Mouse (Mus musculus) C2C12 (cell line): ENCODE results near the gene Efcab11.

Experiments
- CEBPB ChIP-seq: IDR thresholded peaks from one replicate; pipeline ENCODE4 v1.6.1; 2011; ENCODE audit warnings: low read depth, mild to moderate bottlenecking, control low read depth, moderate library complexity
- CTCF ChIP-seq: IDR thresholded peaks from one replicate; pipeline ENCODE4 v1.5.1; 2011; ENCODE audit not compliant: control insufficient read depth, insufficient read depth, insufficient read length
- FOSL1 ChIP-seq: IDR thresholded peaks from one replicate; pipeline ENCODE4 v1.8.0; 2011; ENCODE audit warnings: mild to moderate bottlenecking, low read length; ENCODE audit not compliant: poor library complexity, insufficient read depth, severe bottlenecking
- MAX ChIP-seq: IDR thresholded peaks from one replicate; pipeline ENCODE4 v1.6.1; 2011; ENCODE audit warnings: mild to moderate bottlenecking, control low read depth
- MYOD1 ChIP-seq: IDR thresholded peaks from one replicate; pipeline ENCODE4 v1.6.1; 2011; ENCODE audit warnings: low read depth; ENCODE audit not compliant: control insufficient read depth, insufficient read length
- MYOG ChIP-seq: IDR thresholded peaks from one replicate; pipeline ENCODE4 v1.6.1; 2011; ENCODE audit not compliant: control insufficient read depth, insufficient read length; ENCODE audit errors: extremely low read depth
- USF1 ChIP-seq: IDR thresholded peaks from one replicate; pipeline ENCODE4 v1.6.1; 2011; ENCODE audit warnings: low read depth, mild to moderate bottlenecking, control low read depth, moderate library complexity

- no peak for TF ChIP-seq MYOD1
- TF ChIP-seq CTCF: no peak
- no peak for TF ChIP-seq FOSL1
- no peak for TF ChIP-seq USF1
- TF ChIP-seq MYOG: no peak
- no peak for TF ChIP-seq MAX
- TF ChIP-seq CEBPB: no peak
These were observed 239.3 kb downstream of the Efcab11 start for GRCm38 (mm10) chr12:99644966-99645365.
